In genomic region chr19:46042476-46043011, GRCm38 (mm10) we compare ENCODE assay signal across 7 mouse cellular contexts. TPM values are rescaled to one million over a fixed set of nuclear protein-coding genes. Genes with fewer than 3 reads are reported as not detected.
DNase-seq lines count a peak whose midpoint lies in the region; ATAC-seq and TF ChIP-seq lines count a peak whose summit lies in the region.

No protein-coding gene starts in this region.

- TF ChIP-seq POLR2A in MEL (IDR thresholded peaks at IDR 0.05; ENCODE audit: control insufficient read depth in 1 of 2, insufficient read depth in 1 of 2, low read depth in 1 of 2, low read length in 2 of 2, poor library complexity in 1 of 2) = peak; percentile 30 to 66; a peak in 2 of 4 replicates
- no peak for TF ChIP-seq POLR2A in liver, adult 2 months (IDR thresholded peaks at IDR 0.05; ENCODE audit: extremely low read depth, insufficient read depth, low read length)

- TF ChIP-seq EP300 in MEL (IDR thresholded peaks at IDR 0.05; ENCODE audit: low read depth in 1 of 2, low read length in 2 of 2) = peak in 1 of 2 experiments; percentile 48; a peak in 2 of 4 replicates

- peaks cover 0 to 34% of the 10 kb centered on the region in 2 experiments; a peak in 2 of 4 replicates for H3K36me3 ChIP-seq in MEL (ENCODE audit: control insufficient read depth in 1 of 2, insufficient read depth in 2 of 2, low read length in 2 of 2)
- H3K36me3 ChIP-seq in embryonic facial prominence, embryonic 14.5 days (ENCODE audit: control insufficient read depth, insufficient read depth, low read length) = no peaks in the 10 kb centered on the region
- no peaks in the 10 kb centered on the region for H3K36me3 ChIP-seq in intestine, embryonic 14.5 days (ENCODE audit: control insufficient read depth, insufficient read depth, low read length)
- no peaks in the 10 kb centered on the region for H3K36me3 ChIP-seq in liver, adult 2 months (ENCODE audit: control insufficient read depth, insufficient read depth, low read length)
- H3K36me3 ChIP-seq in neural tube, embryonic 15.5 days = no peaks in the 10 kb centered on the region

- H3K4me2 ChIP-seq in embryonic facial prominence, embryonic 14.5 days (ENCODE audit: low read depth, low read length) = peak overlapping the region; percentile 87
- H3K4me2 ChIP-seq in intestine, embryonic 14.5 days (ENCODE audit: low read length) = peak overlapping the region; percentile 100
- H3K4me2 ChIP-seq in neural tube, embryonic 15.5 days = peak overlapping the region; percentile 92

- TF ChIP-seq CTCF in MEL (IDR thresholded peaks at IDR 0.05 in 2 of 3, conservative IDR thresholded peaks at IDR 0.05 in 1 of 3; ENCODE audit: control insufficient read depth in 1 of 3, insufficient read depth in 1 of 3, low read depth in 2 of 3, low read length in 3 of 3, poor library complexity in 1 of 3, severe bottlenecking in 1 of 3) = no peak
- no peak for TF ChIP-seq CTCF in liver, adult 2 months (IDR thresholded peaks at IDR 0.05; ENCODE audit: low read depth, low read length)

- peak overlapping the region; percentile 81 for H3K27ac ChIP-seq in MEL (ENCODE audit: control insufficient read depth, low read depth, low read length)
- peak overlapping the region; percentile 99 for H3K27ac ChIP-seq in embryonic facial prominence, embryonic 14.5 days (replicated peaks; ENCODE audit: low read depth, low read length)
- peak overlapping the region; percentile 93 for H3K27ac ChIP-seq in intestine, embryonic 14.5 days (ENCODE audit: low read depth)
- H3K27ac ChIP-seq in liver, adult 2 months (replicated peaks; ENCODE audit: insufficient read depth, low read depth, low read length) = no peak overlapping the region; the same call in 1 of the 2 replicates
- peak overlapping the region; percentile 99 for H3K27ac ChIP-seq in neural tube, embryonic 15.5 days (replicated peaks)

- no peaks in the 10 kb centered on the region for H3K27me3 ChIP-seq in MEL (ENCODE audit: control insufficient read depth in 1 of 2, insufficient read depth in 2 of 2, low read length in 2 of 2)
- no peaks in the 10 kb centered on the region for H3K27me3 ChIP-seq in embryonic facial prominence, embryonic 14.5 days (replicated peaks; ENCODE audit: control insufficient read depth, insufficient read depth, low read length)
- no peaks in the 10 kb centered on the region for H3K27me3 ChIP-seq in intestine, embryonic 14.5 days (replicated peaks; ENCODE audit: control insufficient read depth, insufficient read depth, low read length)
- no peaks in the 10 kb centered on the region for H3K27me3 ChIP-seq in liver, adult 2 months (ENCODE audit: control insufficient read depth, insufficient read depth, low read length)
- no peaks in the 10 kb centered on the region for H3K27me3 ChIP-seq in neural tube, embryonic 15.5 days (replicated peaks)

- 5% methylated on average over 5 of the region's 6 CpGs for WGBS in embryonic facial prominence, embryonic 14.5 days
- WGBS in intestine, embryonic 14.5 days = 3% methylated on average over 6 of the region's 6 CpGs
- 16% methylated on average over 6 of the region's 6 CpGs for WGBS in liver, adult 2 months
- 2% methylated on average over 6 of the region's 6 CpGs for WGBS in neural tube, embryonic 15.5 days

- H3K4me1 ChIP-seq in MEL (ENCODE audit: control insufficient read depth in 1 of 2, insufficient read depth in 2 of 2, low read length in 2 of 2) = peaks cover 25 to 43% of the 10 kb centered on the region in 2 experiments
- H3K4me1 ChIP-seq in embryonic facial prominence, embryonic 14.5 days (ENCODE audit: control insufficient read depth, insufficient read depth, low read length) = peaks cover 54% of the 10 kb centered on the region
- H3K4me1 ChIP-seq in intestine, embryonic 14.5 days (replicated peaks; ENCODE audit: control insufficient read depth, insufficient read depth, low read length) = peaks cover 70% of the 10 kb centered on the region
- H3K4me1 ChIP-seq in liver, adult 2 months (ENCODE audit: control insufficient read depth, insufficient read depth, low read length) = peaks cover 22% of the 10 kb centered on the region
- H3K4me1 ChIP-seq in neural tube, embryonic 15.5 days = peaks cover 78% of the 10 kb centered on the region

- peak overlapping the region; percentile 15 to 24 for H3K4me3 ChIP-seq in MEL (ENCODE audit: control insufficient read depth in 1 of 2, insufficient read depth in 1 of 2, low read depth in 2 of 2, low read length in 2 of 2)
- H3K4me3 ChIP-seq in embryonic facial prominence, embryonic 14.5 days (ENCODE audit: low read depth, low read length) = peak overlapping the region; percentile 98
- H3K4me3 ChIP-seq in intestine, embryonic 14.5 days (ENCODE audit: low read depth, low read length) = peak overlapping the region; percentile 25
- peak overlapping the region; percentile 1; the same call in 1 of the 2 replicates for H3K4me3 ChIP-seq in liver, adult 2 months (ENCODE audit: insufficient read depth, low read depth, low read length)
- H3K4me3 ChIP-seq in neural tube, embryonic 15.5 days (replicated peaks) = peak overlapping the region; percentile 97

- peak; percentile 13 for ATAC-seq in embryonic facial prominence, embryonic 14.5 days (ENCODE audit: low read depth)
- no peak for ATAC-seq in intestine, embryonic 14.5 days (replicated peaks; ENCODE audit: low FRiP score, low TSS enrichment, low read depth)
- no peak for ATAC-seq in neural tube, embryonic 15.5 days (ENCODE audit: low FRiP score)

- H3K79me2 ChIP-seq in MEL (ENCODE audit: control insufficient read depth, insufficient read depth, low read length, poor library complexity) = peaks cover 73% of the 10 kb centered on the region
- peaks cover 22% of the 10 kb centered on the region; the same call in 1 of the 2 replicates for H3K79me2 ChIP-seq in liver, adult 2 months (ENCODE audit: control insufficient read depth, insufficient read depth, low read length)

- peak; percentile 68 for DNase-seq in CD4-positive helper T cell, adult 2 months (ENCODE audit: low read depth, low spot score)
- peak; percentile 84 for DNase-seq in MEL (ENCODE audit: low read depth, low spot score)
- peak; percentile 85 for DNase-seq in embryonic facial prominence, embryonic 14.5 days (ENCODE audit: low spot score)
- peak; percentile 65 for DNase-seq in intestine, embryonic 14.5 days (ENCODE audit: low spot score)
- no peak for DNase-seq in liver, adult 2 months (ENCODE audit: extremely low read depth, low read depth, low spot score)
- no peak for DNase-seq in ovary, postnatal 36 days (ENCODE audit: low spot score)

- no peaks in the 10 kb centered on the region for H3K9me3 ChIP-seq in MEL (replicated peaks; ENCODE audit: insufficient read depth, low read length)
- H3K9me3 ChIP-seq in embryonic facial prominence, embryonic 14.5 days (ENCODE audit: control insufficient read depth, low read length) = no peaks in the 10 kb centered on the region
- H3K9me3 ChIP-seq in intestine, embryonic 14.5 days (ENCODE audit: control insufficient read depth, low read length) = no peaks in the 10 kb centered on the region
- H3K9me3 ChIP-seq in neural tube, embryonic 15.5 days (replicated peaks) = no peaks in the 10 kb centered on the region

- no peak for TF ChIP-seq RAD21 in MEL (IDR thresholded peaks at IDR 0.05; ENCODE audit: low read depth, low read length)

- H3K9ac ChIP-seq in MEL (ENCODE audit: control insufficient read depth, low read depth, low read length, poor library complexity, severe bottlenecking) = peak overlapping the region; percentile 62
- H3K9ac ChIP-seq in embryonic facial prominence, embryonic 14.5 days (ENCODE audit: low read depth, low read length) = peak overlapping the region; percentile 49
- peak overlapping the region; percentile 44 for H3K9ac ChIP-seq in intestine, embryonic 14.5 days (ENCODE audit: low read length)
- H3K9ac ChIP-seq in liver, adult 2 months (ENCODE audit: low read depth, low read length) = peak overlapping the region; percentile 40; the same call in 1 of the 2 replicates
- peak overlapping the region; percentile 96 for H3K9ac ChIP-seq in neural tube, embryonic 15.5 days (replicated peaks)

RNA-seq across cellular contexts. Expression of gene Pprc1, which starts 2.1 kb away (rescaled TPM):
- total RNA-seq in MEL (2012; rRNA removed) = 39.3 and 41.9 TPM in 2 replicates
- polyA plus RNA-seq in MEL (2012; ENCODE audit: insufficient read depth in 1 of 2, insufficient read length in 2 of 2, low read depth in 1 of 2, low replicate concordance in 2 of 2, missing spikeins in 1 of 2) = 100 to 1,000 TPM in 1 of 2 experiments, 10 to 100 TPM in 1; 27.8 to 135 TPM
- 41.8 and 41.9 TPM in 2 replicates for polyA plus RNA-seq in embryonic facial prominence, embryonic 14.5 days (2014; fragmentation: Nextera tagmentation; extraction: Ambion mirVana)
- 48.8 and 51.0 TPM in 2 replicates for polyA plus RNA-seq in intestine, embryonic 14.5 days (2014; fragmentation: Nextera tagmentation; extraction: Ambion mirVana)
- 1.1 and 2.1 TPM in 2 replicates for total RNA-seq in liver, adult 2 months (2014; rRNA removed)
- 5.0 and 11.7 TPM in 2 replicates for polyA plus RNA-seq in liver, adult 2 months (2012; rRNA removed)
- 16.1 and 24.0 TPM in 2 replicates for polyA plus RNA-seq in neural tube, embryonic 15.5 days (2015; fragmentation: Nextera tagmentation; extraction: Ambion mirVana)

RNA-seq across cellular contexts. Expression of gene Ldb1, which starts 2.5 kb away (rescaled TPM):
- total RNA-seq in MEL (2012; rRNA removed) = 299 and 357 TPM in 2 replicates
- 100 to 1,000 TPM; 632 to 842 TPM for polyA plus RNA-seq in MEL (2012; ENCODE audit: insufficient read depth in 1 of 2, insufficient read length in 2 of 2, low read depth in 1 of 2, low replicate concordance in 2 of 2, missing spikeins in 1 of 2)
- polyA plus RNA-seq in embryonic facial prominence, embryonic 14.5 days (2014; fragmentation: Nextera tagmentation; extraction: Ambion mirVana) = 80.6 and 82.0 TPM in 2 replicates
- polyA plus RNA-seq in intestine, embryonic 14.5 days (2014; fragmentation: Nextera tagmentation; extraction: Ambion mirVana) = 65.6 and 74.6 TPM in 2 replicates
- total RNA-seq in liver, adult 2 months (2014; rRNA removed) = 14.9 and 18.1 TPM in 2 replicates
- 27.9 and 42.1 TPM in 2 replicates for polyA plus RNA-seq in liver, adult 2 months (2012; rRNA removed)
- polyA plus RNA-seq in neural tube, embryonic 15.5 days (2015; fragmentation: Nextera tagmentation; extraction: Ambion mirVana) = 93.4 and 93.9 TPM in 2 replicates

RNA-seq across cellular contexts. Expression of gene Nolc1, which starts 33.1 kb away (rescaled TPM):
- total RNA-seq in MEL (2012; rRNA removed) = 276 and 294 TPM in 2 replicates
- polyA plus RNA-seq in MEL (2012; ENCODE audit: insufficient read depth in 1 of 2, insufficient read length in 2 of 2, low read depth in 1 of 2, low replicate concordance in 2 of 2, missing spikeins in 1 of 2) = 100 to 1,000 TPM; 213 to 753 TPM
- 77.1 and 82.2 TPM in 2 replicates for polyA plus RNA-seq in embryonic facial prominence, embryonic 14.5 days (2014; fragmentation: Nextera tagmentation; extraction: Ambion mirVana)
- 109 and 110 TPM in 2 replicates for polyA plus RNA-seq in intestine, embryonic 14.5 days (2014; fragmentation: Nextera tagmentation; extraction: Ambion mirVana)
- 3.4 and 3.8 TPM in 2 replicates for total RNA-seq in liver, adult 2 months (2014; rRNA removed)
- polyA plus RNA-seq in liver, adult 2 months (2012; rRNA removed) = 5.6 and 7.3 TPM in 2 replicates
- 59.4 and 67.9 TPM in 2 replicates for polyA plus RNA-seq in neural tube, embryonic 15.5 days (2015; fragmentation: Nextera tagmentation; extraction: Ambion mirVana)

RNA-seq across cellular contexts. Expression of gene Hps6, which starts 39.2 kb away (rescaled TPM):
- total RNA-seq in MEL (2012; rRNA removed) = 11.4 and 11.5 TPM in 2 replicates
- polyA plus RNA-seq in MEL (2012; ENCODE audit: insufficient read depth in 1 of 2, insufficient read length in 2 of 2, low read depth in 1 of 2, low replicate concordance in 2 of 2, missing spikeins in 1 of 2) = 10 to 100 TPM in 1 of 2 experiments, not detected in 1; 13.2 TPM
- polyA plus RNA-seq in embryonic facial prominence, embryonic 14.5 days (2014; fragmentation: Nextera tagmentation; extraction: Ambion mirVana) = 4.5 and 6.4 TPM in 2 replicates
- 4.7 and 5.2 TPM in 2 replicates for polyA plus RNA-seq in intestine, embryonic 14.5 days (2014; fragmentation: Nextera tagmentation; extraction: Ambion mirVana)
- total RNA-seq in liver, adult 2 months (2014; rRNA removed) = 2.3 and 2.9 TPM in 2 replicates
- polyA plus RNA-seq in liver, adult 2 months (2012; rRNA removed) = 3.2 TPM in 2 replicates
- polyA plus RNA-seq in neural tube, embryonic 15.5 days (2015; fragmentation: Nextera tagmentation; extraction: Ambion mirVana) = 5.4 and 7.8 TPM in 2 replicates

RNA-seq across cellular contexts. Expression of gene Armh3, which starts 44.3 kb away (rescaled TPM):
- total RNA-seq in MEL (2012; rRNA removed) = 4.1 TPM in 2 replicates
- 10 to 100 TPM in 1 of 2 experiments, not detected in 1; 10.8 TPM for polyA plus RNA-seq in MEL (2012; ENCODE audit: insufficient read depth in 1 of 2, insufficient read length in 2 of 2, low read depth in 1 of 2, low replicate concordance in 2 of 2, missing spikeins in 1 of 2)
- polyA plus RNA-seq in embryonic facial prominence, embryonic 14.5 days (2014; fragmentation: Nextera tagmentation; extraction: Ambion mirVana) = 13.7 and 15.2 TPM in 2 replicates
- polyA plus RNA-seq in intestine, embryonic 14.5 days (2014; fragmentation: Nextera tagmentation; extraction: Ambion mirVana) = 15.0 and 16.6 TPM in 2 replicates
- total RNA-seq in liver, adult 2 months (2014; rRNA removed) = 3.8 and 4.2 TPM in 2 replicates
- 4.9 and 5.2 TPM in 2 replicates for polyA plus RNA-seq in liver, adult 2 months (2012; rRNA removed)
- polyA plus RNA-seq in neural tube, embryonic 15.5 days (2015; fragmentation: Nextera tagmentation; extraction: Ambion mirVana) = 20.5 and 21.3 TPM in 2 replicates

Comparison
In these comparisons a context has a peak if more than half of its experiments do, and no peak if none do; other contexts are left out.
1. DNase-seq: peak in CD4-positive helper T cell, adult 2 months (single experiment), MEL (single experiment), embryonic facial prominence, embryonic 14.5 days (single experiment) and intestine, embryonic 14.5 days (single experiment); none in liver, adult 2 months (single experiment) and ovary, postnatal 36 days (single experiment).
2. H3K4me3 ChIP-seq: peak in every context shown above with its lines; median percentile 98 in embryonic facial prominence, embryonic 14.5 days; 97 in neural tube, embryonic 15.5 days; 25 in intestine, embryonic 14.5 days; 20 in MEL; 1 in liver, adult 2 months.
3. H3K9ac ChIP-seq: peak in every context shown above with its lines; median percentile 96 in neural tube, embryonic 15.5 days; 62 in MEL; 49 in embryonic facial prominence, embryonic 14.5 days; 44 in intestine, embryonic 14.5 days; 40 in liver, adult 2 months.
4. Peak in every context shown above with its lines, with median percentiles within 50 percentile points of each other: H3K4me2 ChIP-seq.